Mouse (Mus musculus) spleen, embryonic (tissue): ENCODE data around the gene Setd1b.

Source experiments
- CTCF ChIA-PET: fragments of 350-600 bp; sonication (Branson Sonifier 250); formaldehyde crosslinking; loops from one replicate; lab custom pipeline; 2022; lab: Charles Lee

Setd1b gene

DNA sequence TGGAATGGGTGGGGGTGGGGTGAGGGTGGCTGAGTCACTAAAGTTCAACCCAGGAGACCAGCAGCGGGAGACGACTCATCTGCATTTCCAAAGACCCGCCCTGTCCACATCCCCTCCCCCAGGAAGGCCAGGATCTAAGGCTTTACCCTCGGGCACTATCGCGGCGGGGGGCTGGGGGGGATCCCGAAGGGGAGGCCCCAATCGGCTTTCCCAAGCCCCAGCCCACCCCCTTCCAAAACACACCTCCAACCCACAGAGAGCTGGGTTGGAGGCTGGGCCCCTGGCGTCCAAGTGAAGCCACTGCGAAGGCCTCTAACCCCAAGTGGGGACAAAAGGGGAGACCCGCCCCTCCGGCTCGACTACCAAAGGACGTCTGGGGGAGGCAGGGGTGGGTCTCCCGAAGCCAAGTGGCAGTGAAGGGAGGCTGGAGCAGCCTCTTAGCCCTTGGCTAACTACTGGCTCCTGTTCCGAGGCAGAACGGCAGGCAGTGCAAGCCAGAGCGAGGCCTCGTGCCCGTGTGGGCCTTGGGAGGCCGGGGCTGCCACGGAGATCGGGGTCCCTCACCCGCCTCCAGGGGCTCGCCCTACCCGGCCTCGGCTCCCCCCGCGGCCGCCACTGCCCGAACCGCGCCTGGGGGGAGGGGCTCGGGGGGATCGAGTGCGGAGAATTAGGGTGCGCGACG lies 3.6 kb upstream of the Setd1b start:
- CTCF ChIA-PET, result interaction anchor here (0.6 to 3.1 kb wide), 4 partner anchors 10 to 84 kb away, joined by 4 to 24 read pairs (median 6); no protein-coding TSS in a partner anchor

DNA sequence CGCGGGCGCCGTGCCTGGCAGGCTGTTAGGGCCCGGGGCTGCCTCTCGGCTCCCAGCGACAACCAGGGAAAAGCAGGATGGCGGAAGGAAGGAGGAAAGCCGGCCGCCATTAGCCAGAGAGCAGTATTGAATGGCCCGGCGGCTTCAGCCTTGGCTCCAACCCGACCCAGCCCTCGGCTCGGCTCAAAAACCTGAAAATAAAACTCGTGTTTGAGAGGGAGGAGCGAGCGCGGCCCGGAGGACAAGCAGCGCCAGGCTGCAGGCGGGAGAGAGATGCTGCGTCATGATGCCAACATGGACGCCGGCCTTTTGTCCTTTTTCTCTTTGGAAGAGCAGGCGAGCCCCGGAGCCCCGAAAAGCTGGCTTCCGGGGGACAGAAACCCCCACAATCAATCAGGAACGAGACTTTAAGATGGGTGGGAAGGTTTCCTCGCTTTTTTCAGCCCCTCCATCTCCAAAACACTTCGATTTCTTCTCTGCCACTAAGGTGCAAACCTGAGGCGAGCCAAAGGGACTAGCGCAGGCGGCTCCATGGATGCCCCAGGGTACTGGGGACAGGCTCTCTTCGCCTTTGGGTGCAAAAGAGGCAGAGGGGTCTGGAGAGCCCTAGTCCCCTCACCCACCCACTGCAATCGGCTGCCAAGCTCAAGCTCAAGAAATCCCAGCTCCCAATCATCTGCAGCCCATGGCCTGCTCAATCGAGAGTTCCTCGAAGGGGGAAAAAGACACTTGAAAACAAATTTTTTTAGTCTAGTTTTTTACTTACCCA lies 2.9 kb upstream of the Setd1b start:
- CTCF ChIA-PET, result interaction anchor here (0.6 to 3.1 kb wide), 5 partner anchors 9 to 16 kb away, joined by 3 to 24 read pairs (median 5); no protein-coding TSS in a partner anchor

GRCm38 (mm10) chr5:123139722-123140627 lies 2.0 kb upstream of the Setd1b start:
- CTCF ChIA-PET, result interaction anchor here (0.5 to 3.1 kb wide), 5 partner anchors 8 to 45 kb away, joined by 3 to 24 read pairs (median 7); no protein-coding TSS in a partner anchor

DNA sequence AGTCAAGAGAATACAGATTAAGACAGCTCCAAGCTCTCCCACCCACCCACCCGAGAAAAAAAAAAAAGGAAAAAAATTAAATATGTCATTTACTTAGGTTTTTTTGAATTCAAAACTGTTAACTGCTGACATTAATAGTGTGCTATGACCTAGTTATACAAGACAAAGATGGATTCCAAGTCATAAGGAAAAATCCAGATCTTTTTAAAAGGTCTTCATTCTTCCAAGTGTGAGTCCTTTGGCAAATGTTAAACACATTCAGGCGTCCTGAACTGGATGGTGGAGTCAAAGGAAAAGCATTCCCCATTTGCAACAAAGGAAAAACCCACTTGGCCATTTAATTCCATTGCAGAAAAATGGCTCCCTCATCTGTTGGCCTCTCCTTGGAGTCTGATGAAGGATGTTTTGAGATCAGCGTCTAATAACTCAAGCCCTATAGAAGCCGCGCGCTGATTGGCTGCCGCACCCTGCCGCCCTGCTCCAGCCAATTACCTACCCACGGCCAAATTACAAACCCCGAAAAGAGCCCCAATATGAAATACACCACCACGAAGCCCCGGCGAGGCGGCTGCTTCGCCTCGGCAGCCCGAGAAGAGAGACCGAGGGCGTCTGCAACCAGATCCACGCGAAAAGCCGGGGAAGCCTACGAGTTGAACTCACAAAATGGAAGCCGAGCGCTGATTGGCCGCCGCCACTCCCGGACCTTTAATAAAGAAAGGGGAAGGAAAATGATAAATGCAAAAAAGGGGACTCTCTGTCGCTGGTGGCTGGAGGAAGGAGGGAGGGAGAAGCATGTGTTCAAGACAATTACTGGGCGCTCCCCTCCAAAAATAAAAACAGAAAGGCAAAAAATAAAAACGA lies 1.1 kb upstream of the Setd1b start:
- CTCF ChIA-PET, result interaction anchor here (1.0 to 3.1 kb wide), 2 partner anchors 10 to 12 kb away, joined by 3 to 24 read pairs; no protein-coding TSS in a partner anchor

GRCm38 (mm10) chr5:123141555-123142160 lies 335 bp upstream of the Setd1b start:
- CTCF ChIA-PET, result interaction anchor here (1.0 to 3.1 kb wide), 2 partner anchors 9 to 13 kb away, joined by 3 to 24 read pairs; no protein-coding TSS in a partner anchor

DNA sequence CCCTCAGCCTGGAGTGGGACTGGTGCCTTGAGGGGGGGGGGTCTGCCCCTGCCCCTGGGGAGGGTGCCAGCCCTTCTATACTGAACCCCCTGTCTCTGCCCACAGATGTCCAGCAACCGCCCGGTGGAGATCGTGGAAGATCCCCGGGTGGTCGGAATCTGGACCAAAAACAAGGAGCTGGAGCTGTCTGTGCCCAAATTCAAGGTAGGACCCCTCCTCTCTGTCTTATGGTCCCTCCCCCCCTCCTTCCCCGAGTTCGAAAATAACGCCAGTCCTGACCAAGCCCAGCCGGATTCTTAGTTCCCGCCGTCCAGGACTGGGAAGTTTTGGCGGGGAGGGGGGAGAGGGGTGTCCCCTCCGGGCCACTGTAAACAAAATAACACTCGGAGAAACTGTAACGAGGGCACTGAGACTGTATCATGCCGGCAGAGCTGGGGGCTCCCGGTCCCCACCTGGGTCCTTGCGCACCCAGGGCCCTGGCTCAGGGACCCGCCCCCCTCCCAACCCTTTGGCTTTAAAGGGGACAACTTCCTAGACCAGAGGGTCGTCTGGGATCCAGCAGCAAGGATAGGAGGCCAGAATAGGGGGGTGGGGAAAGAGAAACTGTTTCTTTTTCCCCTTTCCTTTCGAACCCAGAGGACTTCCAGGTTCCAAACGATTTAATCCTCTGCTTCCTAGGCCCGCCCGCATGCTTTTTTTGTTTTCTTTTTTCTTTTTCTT lies 1.4 kb downstream of the Setd1b start:
- CTCF ChIA-PET, result interaction anchor here (0.6 to 1.3 kb wide), 6 partner anchors 10 to 76 kb away, joined by 3 to 18 read pairs (median 4); no protein-coding TSS in a partner anchor

GRCm38 (mm10) chr5:123143971-123144745 lies 2.2 kb downstream of the Setd1b start:
- CTCF ChIA-PET, result interaction anchor here (1.1 to 2.2 kb wide), 3 partner anchors 8 to 11 kb away, joined by 3 to 18 read pairs (median 10); no protein-coding TSS in a partner anchor

- CTCF ChIA-PET, result interaction anchor here (1.2 to 2.2 kb wide), 3 partner anchors 8 to 13 kb away, joined by 5 to 18 read pairs (median 10); no protein-coding TSS in a partner anchor
Measured at GRCm38 (mm10) chr5:123144746-123145590, 3.0 kb downstream of the Setd1b start.

DNA sequence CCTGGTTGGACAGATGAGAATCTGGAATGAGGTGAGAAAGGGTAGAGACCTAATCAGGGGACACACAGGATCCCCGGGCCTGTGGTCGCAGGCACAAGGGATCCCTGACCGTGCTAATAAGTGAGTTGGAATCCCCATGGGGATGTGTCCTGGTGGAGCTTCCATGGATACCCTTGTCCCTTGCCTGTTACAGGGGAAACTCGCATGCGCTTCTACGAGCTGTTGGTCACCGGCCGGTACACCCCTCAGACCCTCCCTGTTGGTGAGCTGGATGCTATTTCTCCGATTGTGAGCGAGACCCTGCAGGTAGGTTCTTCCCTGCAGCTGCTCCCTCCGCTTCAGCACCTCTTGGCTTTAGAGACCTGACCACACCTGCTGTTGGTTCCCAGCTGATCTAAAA lies 4.4 kb downstream of the Setd1b start:
- CTCF ChIA-PET, result interaction anchor here (1.2 to 2.2 kb wide), 3 partner anchors 10 to 12 kb away, joined by 5 to 10 read pairs (median 8); no protein-coding TSS in a partner anchor

- CTCF ChIA-PET, result interaction anchor here (1.4 to 1.8 kb wide), 2 partner anchors 8 to 14 kb away, joined by 4 to 8 read pairs; no protein-coding TSS in a partner anchor
Measured at GRCm38 (mm10) chr5:123147569-123147968, 5.6 kb downstream of the Setd1b start.

GRCm38 (mm10) chr5:123148073-123148722 lies 6.2 kb downstream of the Setd1b start:
- CTCF ChIA-PET, result interaction anchor here (1.4 kb wide), 1 partner anchor 9 kb away, joined by 4 read pairs; no protein-coding TSS in a partner anchor

DNA sequence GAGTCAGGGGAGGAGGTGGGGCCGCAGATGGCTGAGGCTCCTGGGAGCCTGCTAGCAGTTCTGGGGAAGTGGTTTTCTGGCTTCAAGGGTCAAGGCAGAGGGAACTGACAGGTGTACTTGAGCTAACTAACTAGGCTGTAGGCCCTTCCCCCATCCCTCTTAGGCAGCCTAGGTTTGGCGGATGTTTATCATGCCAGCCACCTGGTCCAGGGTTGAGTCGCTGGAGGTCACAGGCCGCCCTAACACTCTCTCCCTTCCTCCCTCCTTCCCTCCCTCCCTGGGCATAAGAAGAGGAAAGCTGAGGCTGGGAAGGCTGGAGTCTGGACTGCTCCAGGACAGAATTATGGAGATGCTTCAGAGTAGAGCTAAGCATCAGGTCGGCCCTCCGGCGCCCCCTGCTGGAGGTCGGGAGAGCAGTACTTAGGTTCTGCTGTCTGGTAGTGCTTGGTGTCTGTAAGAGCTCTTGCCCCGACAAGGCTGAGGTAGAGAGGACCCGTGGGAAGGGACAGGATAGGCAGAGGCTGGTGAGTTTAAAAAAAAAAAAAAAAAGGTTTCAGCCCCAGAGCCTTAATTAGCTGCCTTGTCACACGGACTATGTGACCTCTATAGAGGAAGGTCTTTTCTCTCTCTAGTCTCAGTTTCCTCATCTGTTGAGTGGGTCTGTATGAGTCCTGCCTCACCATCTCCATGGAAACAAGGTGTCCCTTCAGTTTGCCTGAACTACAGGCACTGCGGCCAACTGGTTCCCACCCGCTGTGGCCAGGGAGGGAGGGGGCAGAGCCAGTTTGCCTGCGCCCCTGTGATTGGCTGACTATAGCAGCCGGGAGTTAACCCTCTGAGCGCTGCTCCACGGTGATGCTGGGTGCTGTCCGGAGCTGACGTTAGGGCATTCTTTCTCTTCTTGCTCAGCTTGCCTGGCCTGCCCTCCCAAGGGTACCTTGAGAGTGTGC lies 7.7 kb downstream of the Setd1b start:
- CTCF ChIA-PET, result interaction anchor here (0.5 to 2.6 kb wide), 7 partner anchors 10 to 255 kb away, joined by 3 to 26 read pairs (median 6); partner anchors contain the start of genes Rhof and Tmem120b

- CTCF ChIA-PET, result interaction anchor here (1.5 to 2.6 kb wide), 3 partner anchors 11 to 83 kb away, joined by 6 to 26 read pairs (median 24); partner anchors contain the start of genes Rhof and Tmem120b
Measured at GRCm38 (mm10) chr5:123150641-123151040, 8.6 kb downstream of the Setd1b start.

GRCm38 (mm10) chr5:123151077-123151476 lies 9.1 kb downstream of the Setd1b start:
- CTCF ChIA-PET, result interaction anchor here (0.6 to 2.6 kb wide), 3 partner anchors 11 to 405 kb away, joined by 5 to 26 read pairs (median 24); partner anchors contain the start of gene Rhof
